Mouse (Mus musculus): ENCODE results near the gene Cdk14. TPM values are rescaled to one million over a fixed set of nuclear protein-coding genes. Genes with fewer than 3 reads are reported as not detected.
A peak's percentile ranks its signal among the peaks of the same experiment; 100 is the strongest.

Gene Cdk14
- polyA plus RNA-seq, 2 experiments: 0.68 to 1.4 TPM

DNA sequence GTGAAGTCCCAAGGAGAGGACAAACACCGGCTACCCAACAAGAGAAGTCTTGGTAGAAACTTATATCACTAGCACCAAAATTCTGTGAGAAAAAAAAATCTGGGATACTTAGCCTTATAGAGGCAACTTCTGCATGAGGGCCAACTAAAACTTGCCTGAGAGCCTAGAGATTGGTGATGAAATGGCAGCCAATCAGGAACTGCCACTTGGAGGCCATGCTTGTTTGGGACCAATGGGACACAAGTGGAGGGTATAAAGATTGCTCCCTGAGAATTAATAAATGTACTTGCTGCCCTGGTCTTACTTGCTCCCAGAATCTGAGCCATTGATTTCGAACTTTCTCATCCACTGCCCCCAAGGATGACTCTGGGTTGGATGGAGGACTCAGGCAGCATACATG is 1.3 kb upstream of the Cdk14 start:
- H3K9ac ChIP-seq (replicated peaks): no peak overlapping the region
- H3K4me3 ChIP-seq (ENCODE audit: insufficient read depth in 1 of 2, low read depth in 2 of 2, low read length in 2 of 2): no peak overlapping the region
- H3K27ac ChIP-seq: no peak overlapping the region
- DNase-seq (ENCODE audit: low read depth in 3 of 3, low spot score in 3 of 3): no peak
- WGBS (ENCODE audit: insufficient replicate concordance): 47% methylated on average over 2 of the region's 2 CpGs
- no peaks in the 10 kb centered on the region for H3K9me3 ChIP-seq (ENCODE audit: control insufficient read depth, low read length)
- ATAC-seq (ENCODE audit: insufficient read depth): no peak
- no peak for TF ChIP-seq CTCF (IDR thresholded peaks at IDR 0.05; ENCODE audit: low read depth)
- TF ChIP-seq EP300 (IDR thresholded peaks at IDR 0.05; ENCODE audit: low read depth): no peak
- H3K4me2 ChIP-seq (ENCODE audit: low read depth): no peak overlapping the region
- H3K4me1 ChIP-seq (replicated peaks; ENCODE audit: control insufficient read depth in 2 of 2, insufficient read depth in 2 of 2, low read length in 1 of 2): no peaks in the 10 kb centered on the region
- H3K27me3 ChIP-seq (ENCODE audit: control insufficient read depth, insufficient read depth, low read length): no peaks in the 10 kb centered on the region
- H3K36me3 ChIP-seq (replicated peaks; ENCODE audit: control insufficient read depth, insufficient read depth, low read depth): no peaks in the 10 kb centered on the region

GRCm38 (mm10) chr5:5419253-5419652 is 859 bp downstream of the Cdk14 start:
- Histone ChIP-seq H3K36me3 (replicated peaks; ENCODE audit: control insufficient read depth, insufficient read depth, low read depth) (no peaks in the 10 kb centered on the region), H3K4me3 (ENCODE audit: insufficient read depth in 1 of 2, low read depth in 2 of 2, low read length in 2 of 2) (no peak overlapping the region), H3K27ac (no peak overlapping the region), H3K9me3 (ENCODE audit: control insufficient read depth, low read length) (no peaks in the 10 kb centered on the region), H3K9ac (replicated peaks) (no peak overlapping the region), H3K4me2 (ENCODE audit: low read depth) (no peak overlapping the region), H3K4me1 (replicated peaks; ENCODE audit: control insufficient read depth in 2 of 2, insufficient read depth in 2 of 2, low read length in 1 of 2) (no peaks in the 10 kb centered on the region), H3K27me3 (ENCODE audit: control insufficient read depth, insufficient read depth, low read length) (no peaks in the 10 kb centered on the region)
- no peak for DNase-seq (ENCODE audit: low read depth in 3 of 3, low spot score in 3 of 3)
- WGBS (ENCODE audit: insufficient replicate concordance): 62% methylated on average over 1 of the region's 1 CpGs
- TF ChIP-seq CTCF (IDR thresholded peaks at IDR 0.05; ENCODE audit: low read depth) (no peak), EP300 (IDR thresholded peaks at IDR 0.05; ENCODE audit: low read depth) (no peak)
- no peak for ATAC-seq (ENCODE audit: insufficient read depth)

DNA sequence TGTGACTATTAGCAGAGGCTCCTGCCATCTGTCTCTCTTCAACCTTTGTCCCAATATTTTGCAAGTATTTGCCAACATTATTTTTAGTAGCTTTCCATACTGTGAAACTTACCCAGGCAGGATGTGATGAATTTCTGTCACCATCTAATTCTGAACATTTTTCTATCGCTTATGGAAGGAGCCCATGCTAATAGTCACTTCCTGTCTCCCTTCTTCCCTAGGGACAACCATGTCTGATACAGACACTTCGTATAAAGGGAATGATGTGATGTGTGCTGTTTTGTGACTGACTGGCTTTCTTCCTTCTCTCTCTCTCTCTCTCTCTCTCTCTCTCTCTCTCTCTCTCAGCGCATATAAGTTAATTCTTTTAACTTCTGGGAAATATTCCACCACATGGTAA is 5.3 kb downstream of the Cdk14 start:
- H3K27me3 ChIP-seq (ENCODE audit: control insufficient read depth, insufficient read depth, low read length): no peaks in the 10 kb centered on the region
- DNase-seq (ENCODE audit: low read depth in 3 of 3, low spot score in 3 of 3) (no peak), ATAC-seq (ENCODE audit: insufficient read depth) (no peak)
- 53% methylated on average over 3 of the region's 3 CpGs for WGBS (ENCODE audit: insufficient replicate concordance)
- no peak overlapping the region for H3K9ac ChIP-seq (replicated peaks)
- H3K4me2 ChIP-seq (ENCODE audit: low read depth): no peak overlapping the region
- no peaks in the 10 kb centered on the region for H3K9me3 ChIP-seq (ENCODE audit: control insufficient read depth, low read length)
- H3K36me3 ChIP-seq (replicated peaks; ENCODE audit: control insufficient read depth, insufficient read depth, low read depth): no peaks in the 10 kb centered on the region
- no peak overlapping the region for H3K27ac ChIP-seq
- no peak for TF ChIP-seq EP300 (IDR thresholded peaks at IDR 0.05; ENCODE audit: low read depth)
- TF ChIP-seq CTCF (IDR thresholded peaks at IDR 0.05; ENCODE audit: low read depth): no peak
- H3K4me3 ChIP-seq (ENCODE audit: insufficient read depth in 1 of 2, low read depth in 2 of 2, low read length in 2 of 2): no peak overlapping the region
- H3K4me1 ChIP-seq (replicated peaks; ENCODE audit: control insufficient read depth in 2 of 2, insufficient read depth in 2 of 2, low read length in 1 of 2): peaks cover 0 to 2% of the 10 kb centered on the region in 2 experiments; a peak in 1 of 4 replicates

- peak; percentile 47; the same call in 1 of the 2 replicates for ATAC-seq (ENCODE audit: insufficient read depth)
- H3K27ac ChIP-seq: no peak overlapping the region
- TF ChIP-seq EP300 (IDR thresholded peaks at IDR 0.05; ENCODE audit: low read depth) (no peak), CTCF (IDR thresholded peaks at IDR 0.05; ENCODE audit: low read depth) (no peak)
- peaks cover 0 to 2% of the 10 kb centered on the region in 2 experiments; a peak in 1 of 4 replicates for H3K4me1 ChIP-seq (replicated peaks; ENCODE audit: control insufficient read depth in 2 of 2, insufficient read depth in 2 of 2, low read length in 1 of 2)
- H3K27me3 ChIP-seq (ENCODE audit: control insufficient read depth, insufficient read depth, low read length): no peaks in the 10 kb centered on the region
- H3K9me3 ChIP-seq (ENCODE audit: control insufficient read depth, low read length): no peaks in the 10 kb centered on the region
- no peak overlapping the region for H3K4me2 ChIP-seq (ENCODE audit: low read depth)
- 68% methylated on average over 2 of the region's 2 CpGs for WGBS (ENCODE audit: insufficient replicate concordance)
- no peak for DNase-seq (ENCODE audit: low read depth in 3 of 3, low spot score in 3 of 3)
- no peaks in the 10 kb centered on the region for H3K36me3 ChIP-seq (replicated peaks; ENCODE audit: control insufficient read depth, insufficient read depth, low read depth)
- no peak overlapping the region for H3K4me3 ChIP-seq (ENCODE audit: insufficient read depth in 1 of 2, low read depth in 2 of 2, low read length in 2 of 2)
- no peak overlapping the region for H3K9ac ChIP-seq (replicated peaks)
Measured at GRCm38 (mm10) chr5:5411886-5412285, 8.2 kb downstream of the Cdk14 start.

DNA sequence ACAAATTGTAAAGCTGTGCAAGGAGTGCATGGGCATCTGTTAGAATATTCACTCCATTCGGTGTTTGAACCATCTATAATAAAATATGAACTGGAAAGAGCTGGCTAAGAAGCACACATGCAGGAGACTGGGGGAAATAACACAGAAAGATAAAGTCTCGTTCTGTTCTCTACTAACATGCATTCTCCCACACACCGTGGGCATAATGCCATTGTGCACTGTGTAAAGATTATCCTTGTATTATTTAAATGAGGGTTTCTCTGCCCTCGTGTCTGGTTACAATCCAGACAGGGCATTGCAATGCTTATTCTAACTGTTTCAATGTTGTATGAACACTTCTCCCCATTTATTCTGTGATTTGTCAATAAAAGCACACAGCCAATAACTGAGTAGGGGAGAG is 18.1 kb downstream of the Cdk14 start:
- H3K4me2 ChIP-seq (ENCODE audit: low read depth): no peak overlapping the region
- no peaks in the 10 kb centered on the region for H3K4me1 ChIP-seq (replicated peaks; ENCODE audit: control insufficient read depth in 2 of 2, insufficient read depth in 2 of 2, low read length in 1 of 2)
- no peak overlapping the region for H3K4me3 ChIP-seq (ENCODE audit: insufficient read depth in 1 of 2, low read depth in 2 of 2, low read length in 2 of 2)
- TF ChIP-seq EP300 (IDR thresholded peaks at IDR 0.05; ENCODE audit: low read depth) (no peak), CTCF (IDR thresholded peaks at IDR 0.05; ENCODE audit: low read depth) (no peak)
- WGBS (ENCODE audit: insufficient replicate concordance): 41% methylated on average over 4 of the region's 4 CpGs
- DNase-seq (ENCODE audit: low read depth in 3 of 3, low spot score in 3 of 3): no peak
- no peaks in the 10 kb centered on the region for H3K36me3 ChIP-seq (replicated peaks; ENCODE audit: control insufficient read depth, insufficient read depth, low read depth)
- H3K9ac ChIP-seq (replicated peaks): no peak overlapping the region
- H3K27me3 ChIP-seq (ENCODE audit: control insufficient read depth, insufficient read depth, low read length): no peaks in the 10 kb centered on the region
- no peak for ATAC-seq (ENCODE audit: insufficient read depth)
- H3K9me3 ChIP-seq (ENCODE audit: control insufficient read depth, low read length): no peaks in the 10 kb centered on the region
- H3K27ac ChIP-seq: no peak overlapping the region
